Mouse (Mus musculus) spleen, adult 2 months (tissue): ENCODE results near the gene Tapbp. TPM values are rescaled to one million over a fixed set of nuclear protein-coding genes. Genes with fewer than 3 reads are reported as not detected.

Experiments used
- DNase-seq, 2 experiments: peaks; one replicate each; pipeline versions ENCODE4 v3.0.0 to v3.0.0-alpha.2; 2012 to 2021; ENCODE audit warnings: low spot score in 2 of 2, low read depth in 1 of 2
- H3K27ac ChIP-seq: fragments of 200-500 bp; 2 replicates; pipeline ENCODE4 v1.5.1; 2012; ENCODE audit warnings: low read length, inconsistent platforms; ENCODE audit not compliant: insufficient read depth
- H3K27me3 ChIP-seq: fragments of 200-500 bp; 2 replicates; pipeline ENCODE4 v1.6.1; 2012; ENCODE audit warnings: mild to moderate bottlenecking, moderate library complexity, low read length, inconsistent platforms; ENCODE audit not compliant: control insufficient read depth, insufficient read depth
- H3K36me3 ChIP-seq: fragments of 200-500 bp; 2 replicates; pipeline ENCODE4 v1.6.1; 2012; ENCODE audit warnings: mild to moderate bottlenecking, low read length, inconsistent platforms; ENCODE audit not compliant: control insufficient read depth, insufficient read depth
- H3K4me1 ChIP-seq: fragments of 200-500 bp; 2 replicates; pipeline ENCODE4 v1.6.1; 2011; ENCODE audit warnings: inconsistent platforms; ENCODE audit not compliant: control insufficient read depth, insufficient read depth, insufficient read length
- H3K4me3 ChIP-seq: fragments of 200-500 bp; 2 replicates; pipeline ENCODE4 v1.5.1; 2011; ENCODE audit warnings: mild to moderate bottlenecking, inconsistent platforms; ENCODE audit not compliant: insufficient read depth, insufficient read length; ENCODE audit errors: extremely low read depth
- CTCF ChIP-seq: fragments of 200-500 bp; IDR thresholded peaks from 2 replicates; pipeline ENCODE4 v1.5.1; 2011; ENCODE audit warnings: mild to moderate bottlenecking, inconsistent platforms; ENCODE audit not compliant: insufficient read depth, insufficient read length, insufficient replicate concordance; ENCODE audit errors: extremely low read depth
- POLR2A ChIP-seq: fragments of 200-500 bp; IDR thresholded peaks from 2 replicates; pipeline ENCODE4 v1.6.1; 2011; ENCODE audit warnings: low read depth, low read length, inconsistent platforms
- WGBS: fragments of 180-500 bp; shearing (Covaris S2); methylation state at CpG from one replicate; pipeline ENCODE4 v1.1.7; 2018; 5-methylcytosine and 5-hydroxymethylcytosine counted together
- polyA plus RNA-seq: library from polyadenylated mRNA; depleted of rRNA; stranded (reverse); fragments of >200 nt; gene quantifications from 2 replicates; pipeline ENCODE4 v1.2.3, GENCODE M21; 2012

The Tapbp gene
- polyA plus RNA-seq, 1 experiment, result 188 TPM

- no peak for TF ChIP-seq CTCF
- no peak for TF ChIP-seq POLR2A
- no peak overlapping the region for H3K4me3 ChIP-seq
- peaks cover 14% of the 10 kb centered on the region; the same call in 1 of the 2 replicates for H3K4me1 ChIP-seq
- H3K27me3 ChIP-seq, result no peaks in the 10 kb centered on the region
- H3K36me3 ChIP-seq, result peaks cover 29% of the 10 kb centered on the region
- H3K27ac ChIP-seq, result no peak overlapping the region
- no peak for DNase-seq
- WGBS, result 82% methylated on average over 11 of the region's 11 CpGs
Observed at GRCm38 (mm10) chr17:33938783-33939182, 23.1 kb downstream of the Tapbp start.

GRCm38 (mm10) chr17:33940206-33940805 lies 24.6 kb downstream of the Tapbp start, which contains the start of the genes Pfdn6 and Wdr46:
Pfdn6 (minus strand) TSS chr17:33940343.
Wdr46 (plus strand) TSS chr17:33940660.
- DNase-seq, result peak; percentile 84 to 87
- Histone ChIP-seq H3K27ac (peak within 1 kb of the TSS; percentile 66), H3K27me3 (no peaks in the 10 kb centered on the region), H3K4me1 (peaks cover 14% of the 10 kb centered on the region; the same call in 1 of the 2 replicates), H3K4me3 (peak within 1 kb of the TSS; percentile 99), H3K36me3 (peaks cover 32% of the 10 kb centered on the region)
- under 1% methylated on average over 36 of the region's 36 CpGs for WGBS
- TF ChIP-seq CTCF (no peak), POLR2A (peak; percentile 31; the same call in 1 of the 2 replicates)

GRCm38 (mm10) chr17:33940981-33941380 lies 25.3 kb downstream of the Tapbp start:
- H3K27me3 ChIP-seq, result no peaks in the 10 kb centered on the region
- H3K27ac ChIP-seq, result no peak overlapping the region
- WGBS, result 2% methylated on average over 26 of the region's 26 CpGs
- H3K4me1 ChIP-seq, result peaks cover 14% of the 10 kb centered on the region; the same call in 1 of the 2 replicates
- no peak for DNase-seq
- peaks cover 27% of the 10 kb centered on the region for H3K36me3 ChIP-seq
- H3K4me3 ChIP-seq, result peak overlapping the region; percentile 99
- no peak for TF ChIP-seq POLR2A
- no peak for TF ChIP-seq CTCF

- peaks cover 26% of the 10 kb centered on the region for H3K36me3 ChIP-seq
- H3K27ac ChIP-seq, result no peak overlapping the region
- no peak for DNase-seq
- no peaks in the 10 kb centered on the region for H3K27me3 ChIP-seq
- H3K4me3 ChIP-seq, result peak overlapping the region; percentile 99
- peaks cover 14% of the 10 kb centered on the region; the same call in 1 of the 2 replicates for H3K4me1 ChIP-seq
- WGBS, result 42% methylated on average over 19 of the region's 19 CpGs
- TF ChIP-seq CTCF (no peak), POLR2A (no peak)
Observed at GRCm38 (mm10) chr17:33941381-33941780, 25.7 kb downstream of the Tapbp start.

GRCm38 (mm10) chr17:33943454-33943853 lies 27.8 kb downstream of the Tapbp start:
- TF ChIP-seq CTCF, result no peak
- no peak for TF ChIP-seq POLR2A
- H3K36me3 ChIP-seq, result peaks cover 19% of the 10 kb centered on the region
- DNase-seq, result no peak
- no peak overlapping the region for H3K27ac ChIP-seq
- H3K4me1 ChIP-seq, result peaks cover 18% of the 10 kb centered on the region
- no peaks in the 10 kb centered on the region for H3K27me3 ChIP-seq
- H3K4me3 ChIP-seq, result no peak overlapping the region
- WGBS, result 95% methylated on average over 15 of the region's 15 CpGs

GRCm38 (mm10) chr17:33947430-33948089 lies 31.9 kb downstream of the Tapbp start:
- no peaks in the 10 kb centered on the region for H3K27me3 ChIP-seq
- DNase-seq, result peak in 1 of 2 experiments; percentile 39
- WGBS, result 36% methylated on average over 10 of the region's 10 CpGs
- H3K4me3 ChIP-seq, result no peak overlapping the region
- peak overlapping the region; percentile 78 for H3K27ac ChIP-seq
- H3K4me1 ChIP-seq, result peaks cover 17% of the 10 kb centered on the region
- peaks cover 21% of the 10 kb centered on the region for H3K36me3 ChIP-seq
- TF ChIP-seq POLR2A (no peak), CTCF (no peak)
